In the genomic region with DNA sequence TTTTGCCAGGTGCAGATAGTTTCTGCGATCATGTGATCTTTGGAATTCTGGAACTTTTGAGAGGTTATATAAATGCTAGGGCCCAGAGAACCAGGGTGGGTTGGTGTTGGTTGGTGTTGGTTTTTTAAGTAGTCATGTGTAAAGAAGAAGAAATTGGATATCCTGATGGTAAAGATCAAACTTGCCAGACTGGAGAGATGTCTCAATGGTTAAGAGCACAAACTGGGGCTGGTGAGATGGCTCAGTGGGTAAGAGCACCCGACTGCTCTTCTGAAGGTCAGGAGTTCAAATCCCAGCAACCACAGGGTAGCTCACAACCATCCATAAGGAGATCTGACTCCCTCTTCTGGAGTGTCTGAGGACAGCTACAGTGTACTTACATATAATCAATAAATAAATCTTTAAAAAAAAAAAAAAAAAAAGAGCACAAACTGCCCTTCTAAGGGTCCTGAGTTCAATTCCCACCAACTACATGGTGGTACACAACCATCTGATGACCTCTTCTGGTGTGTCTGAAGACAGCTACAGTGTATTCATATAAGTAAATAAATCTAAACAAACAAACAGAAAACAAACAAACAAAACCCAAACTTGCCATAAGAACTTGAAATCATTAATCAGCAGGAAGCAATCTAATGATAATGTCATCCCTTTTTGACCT, we compare ENCODE assay signal across 17 mouse cellular contexts. TPM values are rescaled to one million over a fixed set of nuclear protein-coding genes. Genes with fewer than 3 reads are reported as not detected.
"Had no signal": no experiment of that assay in that cellular context is flagged by ENCODE, and none has a peak within 500 bp of the region (broad histone marks: within the 10 kb centered on the region; RNA-seq: fewer than 3 reads in every experiment).

No protein-coding gene starts in this region.

RNA-seq across cellular contexts. Expression of a gene that starts 15.2 kb away (rescaled TPM):
- total RNA-seq: liver, adult 2 months; megakaryocyte, adult 5-6 weeks; megakaryocyte-erythroid progenitor cell, adult 5-6 weeks; midbrain, postnatal 0 days; monocyte, adult 5-6 weeks had no signal
- polyA plus RNA-seq: limb, embryonic 11.5 days; limb, embryonic 12.5 days; liver, adult 2 months; liver, embryonic 11.5 days; liver, embryonic 12.5 days; liver, embryonic 15.5 days; liver, embryonic 16.5 days; liver, postnatal 0 days; lung, embryonic 14.5 days; lung, postnatal 0 days; macrophage; midbrain, embryonic 14.5 days; midbrain, postnatal 0 days; neural tube, embryonic 11.5 days had no signal
